Comparison of ENCODE assay signal across 21 mouse cellular contexts in the genomic region with DNA sequence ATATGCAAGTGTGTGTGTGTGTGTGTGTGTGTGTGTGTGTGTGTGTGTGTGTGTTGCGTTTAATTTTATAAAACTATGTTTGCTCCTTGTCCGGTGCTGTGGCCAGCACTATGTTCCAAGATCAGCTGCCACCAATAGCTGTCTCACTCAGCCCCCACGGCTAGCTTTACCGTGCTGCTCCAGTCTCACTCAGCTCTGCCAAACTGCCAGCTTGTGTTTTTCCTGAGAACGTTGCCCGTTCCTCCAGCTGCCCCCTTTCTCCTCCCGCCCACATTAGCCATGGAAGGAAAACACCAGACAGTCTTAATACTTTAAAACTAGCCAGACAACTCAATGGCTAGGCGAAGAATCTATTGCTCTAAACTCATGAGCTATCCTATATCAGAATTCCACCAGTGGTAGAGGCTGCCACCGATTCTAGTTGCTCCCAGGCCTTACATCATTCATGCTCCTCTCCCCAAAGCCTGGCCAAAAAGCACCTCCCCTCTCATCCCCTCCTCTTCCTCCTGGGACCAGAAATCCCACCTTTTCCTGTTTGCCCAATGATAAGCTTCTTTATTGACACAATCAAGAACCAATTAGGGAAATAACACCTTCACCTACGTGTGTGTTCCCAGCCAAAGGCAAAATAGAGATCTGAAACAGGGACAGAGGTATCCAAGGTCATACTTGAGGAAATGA. TPM values are rescaled to one million over a fixed set of nuclear protein-coding genes. Genes with fewer than 3 reads are reported as not detected.
DNase-seq lines count a peak whose midpoint lies in the region; ATAC-seq and TF ChIP-seq lines count a peak whose summit lies in the region.
"Had no signal": no experiment of that assay in that cellular context is flagged by ENCODE, and none has a peak within 500 bp of the region (broad histone marks: within the 10 kb centered on the region; RNA-seq: fewer than 3 reads in every experiment).

No protein-coding gene starts in this region.

- intact Hi-C loops in gastrocnemius, postnatal 36 days (cut with DNase I) = no loop called here

- TF ChIP-seq CTCF in brain, embryonic 14.5 days (IDR thresholded peaks at IDR 0.05; ENCODE audit: borderline replicate concordance, extremely low read depth, insufficient read depth, insufficient read length) = no peak

- no peak for TF ChIP-seq POLR2A in brain, embryonic 14.5 days (IDR thresholded peaks at IDR 0.05; ENCODE audit: borderline replicate concordance, extremely low read depth, insufficient read depth, insufficient read length, poor library complexity, severe bottlenecking)

- ATAC-seq in erythroid progenitor cell, adult 5-6 weeks (replicated peaks; ENCODE audit: low FRiP score, poor library complexity, severe bottlenecking) = no peak
- ATAC-seq: forebrain, embryonic 15.5 days; intestine, embryonic 15.5 days; midbrain, embryonic 13.5 days; Patski had no signal

- DNase-seq in R1 (ENCODE audit: low read depth, low spot score) = peak; percentile 21
- peak; percentile 13 for DNase-seq in brain, embryonic 14.5 days (ENCODE audit: low read depth)
- DNase-seq in layer of hippocampus, postnatal 36 days = peak; percentile 37 to 48
- DNase-seq in right cerebral cortex, adult 18-20 months = peak; percentile 81
- no peak for DNase-seq in gastrocnemius, postnatal 36 days
- no peak for DNase-seq in thymus, adult 18-20 months
- DNase-seq: adrenal gland, adult 2 months; cerebellum, postnatal 36 days; heart, postnatal 4 days; kidney, postnatal 36 days; lung, postnatal 10 days had no signal

RNA-seq across cellular contexts. Expression of a gene that starts 14.2 kb away (rescaled TPM):
- polyA plus RNA-seq in brain, embryonic 14.5 days (2012; rRNA removed) = not detected in 2 replicates
- total RNA-seq in layer of hippocampus, postnatal 36 days (2021) = not detected
- not detected in 2 replicates for total RNA-seq in erythroid progenitor cell, adult 5-6 weeks (2015; ENCODE audit: low replicate concordance)
- not detected in 2 replicates for total RNA-seq in erythroid progenitor cell, adult 5-6 weeks (2017; ENCODE audit: low replicate concordance)
- not detected for total RNA-seq in gastrocnemius, postnatal 36 days (2021)
- total RNA-seq: adrenal gland, adult 2 months; CH12.LX; heart, adult 8-10 months; heart, postnatal 4 days; liver, adult 2 months had no signal
- polyA plus RNA-seq: adrenal gland, adult 2 months; embryonic facial prominence, embryonic 14.5 days; forebrain, embryonic 15.5 days; intestine, embryonic 15.5 days; liver, adult 2 months; midbrain, embryonic 13.5 days; neural tube, embryonic 13.5 days; Patski had no signal

RNA-seq across cellular contexts. Expression of a gene that starts 20.0 kb away (rescaled TPM):
- polyA plus RNA-seq in brain, embryonic 14.5 days (2012; rRNA removed) = 0.39 and 0.49 TPM in 2 replicates
- total RNA-seq in layer of hippocampus, postnatal 36 days (2021) = not detected
- total RNA-seq in erythroid progenitor cell, adult 5-6 weeks (2015; ENCODE audit: low replicate concordance) = not detected in 2 replicates
- not detected in 2 replicates for total RNA-seq in erythroid progenitor cell, adult 5-6 weeks (2017; ENCODE audit: low replicate concordance)
- not detected for total RNA-seq in gastrocnemius, postnatal 36 days (2021)
- total RNA-seq: CH12.LX; heart, adult 8-10 months; heart, postnatal 4 days; liver, adult 2 months had no signal
- polyA plus RNA-seq: liver, adult 2 months; midbrain, embryonic 13.5 days; neural tube, embryonic 13.5 days had no signal

RNA-seq across cellular contexts. Expression of a gene that starts 52.9 kb away (rescaled TPM):
- polyA plus RNA-seq in brain, embryonic 14.5 days (2012; rRNA removed) = 0.21 and 0.23 TPM in 2 replicates
- total RNA-seq in layer of hippocampus, postnatal 36 days (2021) = under 1 TPM in 1 of 2 experiments, not detected in 1; 0.12 TPM
- not detected in 2 replicates for total RNA-seq in erythroid progenitor cell, adult 5-6 weeks (2015; ENCODE audit: low replicate concordance)
- not detected in 2 replicates for total RNA-seq in erythroid progenitor cell, adult 5-6 weeks (2017; ENCODE audit: low replicate concordance)
- total RNA-seq in gastrocnemius, postnatal 36 days (2021) = not detected
- total RNA-seq: CH12.LX; liver, adult 2 months had no signal
- polyA plus RNA-seq: liver, adult 2 months; neural tube, embryonic 13.5 days had no signal

Comparison
In these comparisons a context has a peak if more than half of its experiments do, and no peak if none do; other contexts are left out.
1. DNase-seq: peak in R1 (single experiment), brain, embryonic 14.5 days (single experiment), layer of hippocampus, postnatal 36 days (2 of 2) and right cerebral cortex, adult 18-20 months (single experiment); none in gastrocnemius, postnatal 36 days (0 of 2) and thymus, adult 18-20 months (0 of 2).